Mouse (Mus musculus) kidney, postnatal 14 days (tissue): ENCODE data around the gene Csnk1g1.

Source experiments
- DNase-seq: peaks from one replicate; pipeline ENCODE4 v3.0.0; 2022; ENCODE audit warnings: mixed read lengths

Gene Csnk1g1

DNA sequence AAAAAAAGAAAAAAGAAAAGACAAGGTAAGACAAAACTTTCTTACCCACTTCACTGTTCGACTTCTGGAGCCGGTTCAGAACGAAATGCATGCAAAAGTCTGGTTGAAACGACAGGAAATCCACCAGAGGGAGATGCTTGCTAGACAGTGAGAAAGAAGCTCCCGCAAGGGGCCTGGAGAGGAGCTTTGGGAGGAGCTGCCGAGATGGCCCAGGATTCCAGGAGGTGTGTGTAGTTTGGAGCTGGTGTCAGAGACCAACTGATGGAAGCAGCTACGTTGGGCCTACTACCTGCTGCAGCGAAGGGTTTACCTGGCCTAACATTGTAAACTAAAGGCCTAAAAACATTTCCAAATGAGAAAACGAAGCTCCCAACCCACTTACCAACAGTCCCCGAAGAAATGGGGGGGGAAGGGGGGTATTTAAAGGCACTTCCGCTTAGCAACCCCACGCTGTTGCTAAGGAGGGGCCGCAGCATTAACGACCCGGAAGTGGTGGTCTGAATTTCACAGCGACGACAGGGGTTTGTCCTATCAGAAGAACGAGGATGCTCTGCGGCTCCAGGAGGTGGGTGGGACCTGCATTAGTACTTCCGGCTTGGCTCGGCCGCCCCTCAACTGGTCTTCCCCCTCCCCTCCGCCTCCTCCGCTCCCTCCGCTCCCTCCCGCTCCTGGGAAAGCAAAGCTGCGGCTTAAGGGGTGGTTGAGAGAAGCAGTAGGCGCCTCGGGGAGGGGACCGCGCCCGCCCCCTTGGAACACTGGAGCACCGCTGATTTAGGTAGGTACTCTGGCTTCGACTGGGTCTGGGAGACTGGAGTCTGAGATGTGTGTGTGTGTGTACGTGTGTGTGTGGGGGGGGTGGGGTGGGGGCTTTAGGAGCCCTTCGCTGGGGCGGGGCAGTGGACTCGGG lies at the start of gene Csnk1g1, which contains the start of gene Trip4:
Gene Csnk1g1, plus strand, starts transcription at position 531 of the 907 bp plus-strand sequence.
Gene Trip4, minus strand, starts transcription at position 401 of the 907 bp plus-strand sequence.
- peak; percentile 97 for DNase-seq

DNA sequence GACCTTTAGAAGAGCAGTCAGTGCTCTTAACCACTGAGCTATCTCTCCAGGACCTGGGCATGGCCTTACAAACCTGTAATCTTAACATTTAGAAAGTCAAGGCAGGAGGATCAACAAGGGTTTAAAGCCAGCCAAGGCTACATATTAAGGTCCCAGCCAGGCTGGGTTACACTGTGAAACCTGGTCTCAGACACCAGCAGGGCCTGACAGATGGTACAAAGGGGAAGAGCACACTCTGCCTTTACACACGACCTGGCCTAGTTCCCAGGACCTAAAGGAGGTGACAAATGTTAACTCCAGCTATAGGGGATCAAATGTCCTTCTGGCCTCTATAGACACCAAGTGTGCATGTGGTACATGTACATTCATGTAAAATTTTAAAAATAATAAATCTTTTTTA lies 49.1 kb upstream of the Csnk1g1 start:
- DNase-seq: no peak

DNA sequence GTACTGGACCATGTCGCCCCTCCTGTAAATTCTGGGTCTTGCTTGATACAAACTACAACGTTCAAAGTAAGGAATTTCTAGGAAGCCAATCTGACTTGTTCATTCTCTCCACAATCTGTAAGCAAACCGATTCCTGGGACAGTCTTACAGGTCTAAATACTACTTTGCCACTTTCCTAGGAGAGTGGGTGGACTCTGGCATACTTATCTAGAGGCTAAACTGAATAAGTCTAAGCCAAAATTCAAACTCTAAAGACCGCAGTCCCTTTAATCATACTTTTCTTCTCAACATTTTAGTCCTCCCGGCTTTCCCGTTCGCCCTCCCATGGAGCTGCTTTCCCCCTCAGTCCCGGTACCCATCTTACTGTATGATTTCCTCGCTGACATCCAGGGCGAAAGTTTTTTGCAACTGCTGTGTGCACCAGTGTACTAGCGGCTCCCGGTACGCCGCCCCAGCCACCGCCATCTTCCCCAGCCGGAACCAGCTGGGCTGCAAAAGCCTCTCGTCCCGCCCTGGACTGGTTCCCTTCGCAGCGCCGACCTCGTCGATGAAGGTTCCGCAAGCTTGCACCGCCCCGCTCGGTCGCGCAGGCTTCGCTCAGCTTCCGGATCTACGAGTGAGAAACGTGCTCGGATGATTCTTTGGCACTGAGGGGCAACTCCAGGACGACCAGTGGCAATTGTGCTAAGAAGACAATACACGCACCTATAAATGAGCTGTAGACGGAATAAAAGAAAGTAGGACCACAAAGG lies 24.0 kb upstream of the Csnk1g1 start:
- peak; percentile 92 for DNase-seq

DNA sequence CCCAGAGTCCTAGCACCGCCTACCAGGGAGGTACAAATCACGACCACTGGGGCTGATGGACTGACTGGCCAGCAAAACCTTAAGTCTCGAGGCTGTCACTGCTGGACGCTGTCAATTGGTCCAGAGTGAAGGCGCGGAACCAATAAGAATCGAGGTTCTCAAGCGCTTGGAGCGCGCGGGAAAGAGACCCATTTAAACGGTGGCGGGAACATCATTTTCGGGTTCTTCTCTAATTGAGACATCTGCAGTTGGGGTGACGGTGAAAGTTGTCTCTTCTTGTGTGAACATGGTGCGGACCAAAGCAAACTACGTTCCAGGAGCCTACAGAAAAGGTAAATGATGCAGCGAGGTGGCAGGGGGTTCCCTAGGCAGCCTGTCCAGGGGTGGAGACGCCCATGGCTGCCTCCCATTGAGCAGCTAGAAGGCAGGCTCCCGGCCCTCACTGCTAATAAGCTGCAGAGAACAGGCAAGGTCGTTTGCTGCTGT lies 18.5 kb upstream of the Csnk1g1 start, which contains the start of gene Pclaf:
Gene Pclaf, plus strand, starts transcription at position 95 of the 486 bp plus-strand sequence.
- peak; percentile 87 for DNase-seq

DNA sequence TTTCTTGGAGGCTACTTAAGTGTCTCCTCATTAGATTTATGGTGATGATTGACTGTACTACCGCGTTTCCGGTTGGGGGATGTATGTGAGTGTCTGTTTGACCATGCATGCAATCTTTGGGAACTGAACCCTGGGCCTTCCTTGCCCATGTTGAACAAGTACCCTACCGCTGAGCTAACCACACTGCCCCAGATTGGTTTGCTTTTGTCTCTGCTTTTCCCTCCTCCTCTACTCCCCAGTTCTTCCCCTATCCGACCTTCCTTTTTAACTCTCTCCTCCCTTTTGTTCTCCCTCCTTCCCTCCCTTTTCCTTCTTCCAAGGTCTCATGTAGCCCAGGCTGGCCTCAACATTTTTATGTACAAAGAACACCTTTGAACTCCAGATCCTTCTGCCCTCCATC lies 17.6 kb upstream of the Csnk1g1 start:
- DNase-seq: no peak

DNA sequence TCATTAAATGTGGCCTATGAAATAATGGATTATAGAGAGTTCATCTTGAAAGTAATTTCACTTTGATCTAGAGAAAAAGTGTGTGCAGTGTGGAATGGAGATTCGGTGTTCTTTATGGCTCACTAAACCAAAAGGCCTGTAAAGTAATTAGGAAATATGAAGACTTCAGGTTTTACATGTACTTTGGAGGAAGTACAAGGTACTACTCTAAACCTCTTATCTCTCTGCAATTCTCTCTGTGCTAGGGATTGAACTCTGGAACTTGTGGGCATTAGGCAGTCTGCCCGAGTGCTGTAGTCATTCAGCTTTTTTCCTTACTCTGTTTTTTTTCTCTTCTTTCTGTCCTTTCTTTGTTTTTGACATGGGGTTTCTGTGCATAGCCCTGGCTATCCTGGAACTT lies 11.7 kb upstream of the Csnk1g1 start:
- DNase-seq: no peak

DNA sequence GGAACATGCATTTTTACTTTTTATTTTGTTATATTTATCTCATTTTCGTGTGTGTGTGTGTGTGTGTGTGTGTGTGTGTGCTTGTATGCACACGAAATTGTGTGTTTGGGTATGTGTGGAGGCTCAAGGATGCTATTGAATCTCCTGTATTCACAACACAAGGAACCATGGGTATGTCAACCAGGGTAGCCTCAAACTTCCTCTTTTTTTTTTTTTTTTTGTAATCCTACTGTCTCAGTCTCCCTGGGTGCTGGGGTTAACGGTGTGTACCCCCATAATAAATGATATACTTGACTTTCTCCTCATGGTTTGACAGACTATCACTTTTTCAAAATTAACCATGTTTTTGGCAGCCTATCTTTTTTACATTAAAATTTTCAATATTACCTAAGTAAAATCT lies 5.8 kb upstream of the Csnk1g1 start:
- DNase-seq: no peak

DNA sequence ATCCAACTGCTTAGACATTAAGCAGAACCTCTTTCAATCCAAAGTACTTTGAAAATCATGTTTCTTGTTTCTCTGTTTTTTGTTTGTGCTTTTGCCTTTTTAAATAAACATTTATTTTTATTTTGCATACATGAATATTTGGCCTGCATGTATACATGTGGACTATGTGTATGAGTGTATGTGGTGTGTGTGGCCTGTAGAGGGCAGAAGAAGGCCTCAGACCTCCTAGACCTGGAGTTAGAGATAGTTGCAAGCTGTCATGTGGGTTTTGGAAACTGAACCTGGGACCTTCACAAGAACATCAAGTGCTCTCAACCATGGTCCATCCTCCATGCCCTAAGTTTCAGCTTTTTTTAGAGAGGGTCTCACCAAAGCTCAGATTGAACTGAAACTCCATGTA lies 5.3 kb upstream of the Csnk1g1 start:
- DNase-seq: no peak

DNA sequence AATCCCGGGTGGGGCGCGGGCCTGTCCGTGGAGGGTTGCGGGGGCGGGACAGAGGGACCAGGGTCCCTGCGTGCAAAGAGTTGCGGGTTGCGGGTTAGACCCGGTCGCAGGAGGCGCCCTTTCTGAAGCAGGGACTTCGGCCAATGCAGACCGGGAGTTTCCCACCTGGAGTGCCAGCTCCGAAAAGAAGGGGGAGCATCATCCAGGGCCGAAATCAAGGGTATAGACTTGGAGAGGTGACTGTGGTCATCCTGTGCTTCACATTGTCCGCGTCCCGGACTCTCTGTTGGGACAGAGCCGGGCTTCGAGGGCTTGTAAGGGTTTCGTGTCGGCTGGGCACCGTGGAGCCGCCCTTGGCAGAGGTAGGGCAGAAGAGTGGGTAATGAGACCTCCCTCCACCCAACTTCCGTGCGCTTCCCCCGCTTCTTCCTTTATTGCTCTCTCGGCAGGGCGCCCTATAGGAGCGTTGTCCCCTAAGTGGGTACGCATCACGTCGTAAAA lies 627 bp downstream of the Csnk1g1 start:
- DNase-seq: peak; percentile 70

DNA sequence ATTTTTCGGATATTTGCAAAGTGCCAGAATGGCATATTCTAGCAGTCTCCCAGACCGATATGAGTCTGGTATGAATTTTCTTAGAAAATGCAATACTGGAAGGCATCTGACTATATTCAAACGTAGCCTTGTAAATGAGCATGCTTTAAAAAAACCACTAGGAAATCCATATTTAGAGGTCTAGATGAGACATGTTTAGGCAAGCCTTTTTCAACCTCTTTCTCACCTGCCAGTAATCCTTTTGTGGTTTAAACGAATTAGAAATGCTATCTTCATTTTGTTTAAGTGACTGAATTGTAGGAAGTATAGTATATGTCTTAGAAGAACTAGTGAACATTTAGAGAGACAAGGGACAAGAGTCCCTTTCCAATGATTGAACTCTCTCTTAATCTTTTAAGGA lies 1.1 kb downstream of the Csnk1g1 start:
- no peak for DNase-seq

DNA sequence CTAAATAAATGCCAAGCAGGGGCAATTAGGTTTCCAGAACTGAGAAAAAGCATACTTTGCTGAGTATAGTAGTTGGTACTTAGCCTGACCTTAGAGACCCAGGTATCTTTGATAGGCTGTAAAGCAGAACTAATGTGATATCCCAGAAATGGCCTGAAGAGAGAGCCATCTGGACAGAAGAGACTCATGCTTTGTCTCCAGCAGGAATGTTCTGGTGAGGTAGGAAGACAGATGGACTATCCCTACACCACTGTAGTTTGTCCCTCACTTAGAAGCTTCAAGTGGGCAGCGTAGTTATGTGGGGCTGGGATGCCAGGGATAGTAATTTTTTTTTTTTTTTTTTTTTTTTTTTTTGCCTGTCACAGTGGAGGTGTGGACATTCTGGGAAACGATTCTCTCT lies 5.3 kb downstream of the Csnk1g1 start:
- DNase-seq: no peak

DNA sequence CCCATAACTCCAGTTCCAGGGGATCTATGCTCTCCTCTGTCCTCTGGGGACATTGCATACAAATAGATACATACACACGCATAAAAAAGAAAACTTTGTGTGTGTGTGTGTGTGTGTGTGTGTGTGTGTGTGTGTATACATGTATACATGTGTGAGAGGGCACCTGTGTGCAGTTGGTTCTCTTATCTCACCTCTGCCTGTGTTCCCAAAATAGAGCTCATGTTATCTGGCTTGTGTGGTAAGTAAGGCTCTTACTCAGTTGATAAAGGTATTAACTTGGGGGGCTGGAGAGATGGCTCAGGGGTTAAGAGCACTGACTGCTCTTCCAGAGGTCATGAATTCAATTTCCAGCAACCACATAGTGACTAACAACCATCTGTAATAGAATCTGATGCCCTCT lies 8.3 kb downstream of the Csnk1g1 start:
- no peak for DNase-seq

DNA sequence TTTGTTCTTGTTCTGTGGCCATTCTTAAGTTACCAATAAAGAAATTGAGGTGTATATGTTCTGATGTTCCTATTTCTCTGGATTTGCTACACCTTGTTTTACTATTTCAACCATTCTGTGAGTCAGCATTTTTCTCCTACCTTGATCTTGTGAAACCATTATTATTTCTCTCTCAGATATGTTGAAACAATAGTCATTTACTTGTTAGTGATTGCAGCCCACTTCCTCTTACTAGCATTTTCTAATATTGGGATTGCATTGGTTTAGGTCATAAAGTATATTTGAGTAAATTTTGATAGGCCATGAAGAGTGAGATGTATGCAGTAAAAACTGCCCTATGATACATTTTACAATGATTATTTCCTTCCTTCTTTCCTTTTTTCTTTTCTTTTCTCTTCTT lies 19.7 kb downstream of the Csnk1g1 start:
- no peak for DNase-seq

DNA sequence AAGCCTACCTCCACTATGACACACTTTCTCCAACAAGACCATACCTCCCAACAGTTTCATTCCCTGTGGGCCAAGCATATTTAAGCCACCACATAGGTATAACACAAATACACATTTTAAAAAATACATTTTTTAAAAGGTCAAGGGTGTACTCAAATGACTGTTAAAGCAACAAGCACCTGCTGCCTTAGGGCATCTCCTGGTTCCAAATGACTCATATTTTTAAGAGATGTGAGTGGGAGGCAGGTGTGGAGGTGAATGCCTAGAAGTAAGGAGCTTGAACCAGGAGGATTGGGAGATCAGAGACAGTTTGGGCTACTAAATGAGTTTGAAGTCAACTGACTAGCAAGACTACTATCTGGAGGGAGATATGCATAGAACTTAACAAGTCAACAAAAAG lies 21.1 kb downstream of the Csnk1g1 start:
- no peak for DNase-seq

DNA sequence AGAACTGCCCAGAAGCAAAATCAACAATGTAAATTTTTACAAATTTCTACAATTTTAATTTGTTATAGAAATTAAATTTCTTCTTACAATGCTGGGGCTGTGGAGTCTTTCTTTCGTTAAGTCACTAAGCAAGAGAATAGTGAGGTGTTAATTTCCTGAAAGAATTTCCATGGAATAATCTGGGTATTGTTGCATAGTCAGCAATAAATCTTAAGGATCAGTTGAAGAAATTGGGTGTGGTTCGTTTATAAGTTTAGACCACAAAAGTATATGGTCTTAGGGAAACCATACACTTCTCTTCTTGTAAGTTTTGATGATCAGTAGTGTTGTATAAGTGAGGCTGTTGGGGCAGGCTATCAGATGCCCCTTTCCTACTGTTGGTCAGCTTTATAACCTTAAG lies 28.8 kb downstream of the Csnk1g1 start:
- no peak for DNase-seq

DNA sequence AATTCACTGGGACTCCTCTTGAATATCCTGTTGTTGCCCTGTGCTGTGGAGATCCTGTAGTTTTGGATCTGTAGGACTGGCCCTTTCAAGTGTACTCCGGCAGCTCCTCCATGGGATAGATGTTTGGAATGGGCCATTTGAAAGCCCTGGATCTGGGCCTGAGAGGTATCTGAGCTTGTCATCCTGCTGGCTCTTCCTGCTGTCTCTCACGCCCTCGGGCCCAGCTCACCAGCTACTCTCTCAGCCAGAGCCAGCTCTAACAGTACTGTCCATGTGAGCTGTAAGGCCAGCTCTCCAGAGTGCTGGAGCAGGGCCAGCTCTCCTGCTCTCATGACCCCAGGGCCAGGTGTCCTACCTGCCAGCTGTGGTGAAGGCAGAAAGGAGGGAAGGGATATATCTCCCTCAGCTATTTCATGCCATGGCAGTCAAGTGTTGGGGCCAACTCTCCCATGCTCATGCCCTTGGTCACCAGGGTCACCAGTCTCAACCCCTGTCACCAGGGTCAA lies 42.4 kb downstream of the Csnk1g1 start:
- peak; percentile 52 for DNase-seq

DNA sequence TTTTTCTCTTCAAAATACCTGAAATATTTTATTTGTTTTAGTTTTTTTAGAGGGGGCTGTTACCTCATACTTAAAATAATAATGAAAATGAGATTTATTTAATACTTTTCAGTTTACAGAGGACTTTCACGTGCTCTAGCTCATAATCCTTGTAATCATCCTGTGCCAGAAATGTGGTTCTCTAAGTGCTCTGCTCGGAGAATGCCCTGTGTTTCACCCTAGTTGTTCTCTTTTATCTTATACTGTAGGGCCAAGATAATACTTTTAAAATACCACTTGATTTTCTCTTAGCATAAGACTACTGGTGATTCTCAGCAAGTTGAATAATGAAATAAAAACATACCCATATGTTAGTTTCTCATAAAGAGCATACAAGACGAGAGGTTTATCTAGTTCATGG lies 61.3 kb downstream of the Csnk1g1 start:
- no peak for DNase-seq

DNA sequence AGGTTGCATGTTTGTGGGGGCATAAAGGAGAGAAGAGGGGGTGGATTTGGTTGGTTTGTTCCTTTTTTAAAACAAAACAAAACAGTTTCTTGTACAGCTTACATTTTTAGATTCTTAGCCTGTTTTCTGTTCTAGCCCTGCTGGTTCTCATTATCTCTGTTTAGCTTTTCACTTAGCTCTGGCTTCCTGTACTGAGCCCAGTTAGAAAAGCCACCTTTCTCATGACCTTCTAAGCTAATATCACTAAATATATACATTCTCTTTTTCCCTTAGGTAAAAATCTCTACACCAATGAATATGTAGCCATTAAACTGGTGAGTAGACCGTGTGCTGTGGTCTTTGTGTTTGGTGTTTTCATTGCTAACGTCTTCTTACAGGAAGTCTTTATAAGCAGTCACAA lies 64.5 kb downstream of the Csnk1g1 start:
- DNase-seq: no peak

DNA sequence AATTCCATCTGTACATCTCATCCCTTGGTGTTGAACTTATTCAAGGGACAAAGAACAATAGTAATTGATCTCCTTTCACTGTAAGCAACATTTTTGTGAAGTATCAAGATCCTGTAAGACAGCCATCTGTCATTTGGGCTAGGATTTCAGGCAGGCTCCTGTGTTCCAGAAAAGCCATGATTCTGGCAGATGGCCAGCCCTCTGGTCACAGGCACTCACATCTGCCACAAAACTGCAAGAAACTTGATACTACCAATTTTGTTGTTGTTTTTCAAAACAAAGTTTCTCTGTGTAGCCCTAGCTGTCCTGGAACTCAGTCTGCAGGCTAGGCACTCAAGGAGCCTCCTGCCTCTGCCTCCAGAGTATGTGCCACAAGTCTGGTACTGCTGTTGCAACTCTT lies 67.2 kb downstream of the Csnk1g1 start:
- DNase-seq: peak; percentile 21

DNA sequence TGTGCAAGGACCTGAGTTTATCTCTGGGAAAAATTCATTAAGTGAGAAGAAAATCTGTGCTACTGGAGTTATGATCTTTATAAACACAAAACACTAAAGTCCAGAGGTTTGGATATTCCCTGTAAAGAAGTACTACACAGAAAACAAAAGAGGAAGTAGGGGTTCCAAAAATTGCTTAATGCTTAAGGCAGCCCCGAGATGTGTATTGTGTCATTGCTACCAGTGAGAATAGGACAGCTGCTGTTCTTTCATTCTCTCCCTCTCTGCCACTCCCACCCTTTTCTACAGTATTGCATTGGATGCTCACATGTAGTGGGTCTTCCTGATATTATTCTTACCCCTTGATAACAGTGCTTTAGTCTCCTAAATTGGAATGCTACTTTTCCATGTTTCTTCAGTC lies 74.1 kb downstream of the Csnk1g1 start:
- no peak for DNase-seq

DNA sequence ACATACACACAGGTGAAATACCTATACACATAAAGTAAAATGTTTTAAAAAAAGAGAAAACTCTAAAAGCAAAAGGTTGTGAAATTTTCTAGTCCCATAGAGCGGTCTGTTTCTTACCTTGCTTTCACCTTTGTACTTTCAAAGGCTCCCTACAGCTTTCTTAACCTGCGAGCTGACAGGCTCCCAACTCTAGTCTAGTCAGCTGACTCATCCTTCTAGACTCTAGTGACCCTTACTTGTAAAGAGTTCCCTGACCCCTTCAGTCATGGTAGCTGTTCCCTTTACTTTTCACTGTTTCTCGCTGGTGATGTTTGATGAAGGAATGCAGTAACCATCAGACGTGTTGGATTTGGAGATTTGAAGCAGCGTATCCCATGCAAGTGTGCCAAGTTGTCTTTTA lies 78.3 kb downstream of the Csnk1g1 start:
- peak; percentile 6 for DNase-seq

DNA sequence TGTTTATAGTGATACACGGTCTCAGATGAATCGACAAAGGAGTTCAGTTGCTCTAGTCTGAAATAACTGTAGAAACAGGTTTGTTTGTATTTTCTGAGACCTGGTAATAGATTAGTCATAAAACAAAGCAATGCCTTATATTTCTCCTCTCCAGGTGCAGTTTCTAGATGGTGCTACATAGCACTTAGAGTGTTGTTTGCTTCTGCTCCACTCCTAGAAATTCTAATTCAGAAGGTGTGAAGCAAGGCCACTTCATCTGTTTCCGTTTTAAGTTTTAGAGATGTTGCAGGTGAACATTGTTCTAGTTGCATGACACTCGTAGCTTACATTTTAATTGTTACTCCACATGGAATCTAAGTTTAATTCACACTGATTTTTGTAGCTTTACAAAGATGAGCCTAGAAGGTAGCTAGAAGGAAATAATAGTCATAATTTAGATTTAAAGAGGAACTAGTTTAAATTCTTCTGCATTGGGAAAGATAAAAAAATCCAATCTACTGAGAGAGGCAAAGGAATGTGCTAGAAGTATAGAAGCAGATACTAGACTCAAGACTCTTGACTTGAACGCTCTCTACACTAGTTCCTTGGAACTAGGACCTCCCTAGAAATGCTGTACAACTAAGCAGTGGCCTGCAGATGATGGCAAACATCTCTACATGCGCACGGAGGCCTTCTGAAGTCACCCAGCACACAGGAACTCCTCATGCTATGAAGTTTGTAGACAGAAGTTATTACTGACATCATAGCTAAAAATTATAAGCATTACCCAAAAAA lies 87.1 kb downstream of the Csnk1g1 start:
- no peak for DNase-seq

DNA sequence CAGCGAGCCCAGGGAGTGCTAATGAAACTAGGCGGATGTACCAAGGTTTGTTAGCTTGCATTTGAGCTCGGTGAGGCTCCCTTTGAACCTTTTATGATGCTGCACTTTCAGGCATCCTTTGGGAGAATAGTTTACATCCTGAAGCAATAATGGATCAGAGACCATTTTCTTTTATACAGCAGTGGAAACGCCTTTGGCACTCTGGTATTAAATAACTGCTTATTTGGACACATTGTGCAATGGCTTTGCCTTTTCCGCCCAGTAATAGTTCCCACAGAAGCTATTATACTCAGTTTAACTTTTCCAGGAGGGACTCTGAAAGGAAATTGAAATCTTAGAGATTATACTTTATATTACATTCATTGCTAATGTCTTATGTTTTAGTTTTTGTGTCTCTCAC lies 90.2 kb downstream of the Csnk1g1 start:
- DNase-seq: no peak
